Comparison of ENCODE assay signal across 8 mouse cellular contexts in genomic region chr5:75154621-75155235, GRCm38 (mm10). TPM values are rescaled to one million over a fixed set of nuclear protein-coding genes. Genes with fewer than 3 reads are reported as not detected.
DNase-seq lines count a peak whose midpoint lies in the region; ATAC-seq lines count a peak whose summit lies in the region.
"Had no signal": no experiment of that assay in that cellular context is flagged by ENCODE, and none has a peak within 500 bp of the region (broad histone marks: within the 10 kb centered on the region; RNA-seq: fewer than 3 reads in every experiment).

No protein-coding gene starts in this region.

- H3K9ac ChIP-seq in heart, embryonic 13.5 days, result peak overlapping the region; percentile 88
- no peak overlapping the region; the same call in 1 of the 2 replicates for H3K9ac ChIP-seq in midbrain, embryonic 12.5 days (replicated peaks)

- peak overlapping the region; percentile 92 for H3K4me2 ChIP-seq in heart, embryonic 13.5 days
- peak overlapping the region; percentile 30 for H3K4me2 ChIP-seq in midbrain, embryonic 12.5 days (replicated peaks)

- H3K27ac ChIP-seq in heart, embryonic 13.5 days (replicated peaks), result peak overlapping the region; percentile 91
- H3K27ac ChIP-seq in midbrain, embryonic 12.5 days (replicated peaks), result no peak overlapping the region

- under 1% methylated on average over 21 of the region's 21 CpGs for WGBS in heart, embryonic 13.5 days
- WGBS in midbrain, embryonic 12.5 days, result under 1% methylated on average over 21 of the region's 21 CpGs

- H3K4me1 ChIP-seq in heart, embryonic 13.5 days, result peaks cover 47% of the 10 kb centered on the region
- H3K4me1 ChIP-seq in midbrain, embryonic 12.5 days, result peaks cover 40% of the 10 kb centered on the region

- peak; percentile 84 for DNase-seq in NIH3T3 (ENCODE audit: low read depth)
- DNase-seq in embryo, embryonic 9.5 days (ENCODE audit: extremely low spot score), result peak; percentile 79
- peak; percentile 79 for DNase-seq in kidney, postnatal 10 days
- DNase-seq in right cerebral cortex, adult 18-20 months, result no peak
- DNase-seq in B cell, adult 2 months, result no peak

- ATAC-seq in heart, embryonic 13.5 days (ENCODE audit: extremely low read depth, insufficient number of reproducible peaks, low FRiP score, low TSS enrichment), result no peak
- ATAC-seq in midbrain, embryonic 12.5 days (ENCODE audit: low FRiP score, low read depth), result no peak

- no peaks in the 10 kb centered on the region for H3K36me3 ChIP-seq in heart, embryonic 13.5 days
- H3K36me3 ChIP-seq in midbrain, embryonic 12.5 days, result no peaks in the 10 kb centered on the region

- peak overlapping the region; percentile 62 for H3K4me3 ChIP-seq in heart, embryonic 13.5 days
- peak overlapping the region; percentile 44 for H3K4me3 ChIP-seq in midbrain, embryonic 12.5 days
- H3K4me3 ChIP-seq: erythroblast, embryonic 14.5 days had no signal

- no peaks in the 10 kb centered on the region for H3K9me3 ChIP-seq in heart, embryonic 13.5 days
- no peaks in the 10 kb centered on the region for H3K9me3 ChIP-seq in midbrain, embryonic 12.5 days

- H3K27me3 ChIP-seq in heart, embryonic 13.5 days (replicated peaks), result peaks cover 58% of the 10 kb centered on the region
- H3K27me3 ChIP-seq in midbrain, embryonic 12.5 days, result peaks cover 90% of the 10 kb centered on the region

RNA-seq across cellular contexts. Expression of gene Pdgfra, which starts 2.6 kb away (rescaled TPM):
- 16.6 and 20.7 TPM in 2 replicates for polyA plus RNA-seq in heart, embryonic 13.5 days (2015; fragmentation: Nextera tagmentation; extraction: Ambion mirVana)
- 15.7 and 23.2 TPM in 2 replicates for polyA plus RNA-seq in midbrain, embryonic 12.5 days (2016; fragmentation: Nextera tagmentation; extraction: Ambion mirVana)
- polyA plus RNA-seq: erythroblast, embryonic 14.5 days had no signal

Comparison
In these comparisons a context has a peak if more than half of its experiments do, and no peak if none do; other contexts are left out.
1. DNase-seq: peak in NIH3T3 (single experiment), embryo, embryonic 9.5 days (single experiment) and kidney, postnatal 10 days (single experiment); none in right cerebral cortex, adult 18-20 months (single experiment) and B cell, adult 2 months (0 of 2).